Mouse (Mus musculus): Measurements from ENCODE around the gene Galnt7. TPM values are rescaled to one million over a fixed set of nuclear protein-coding genes. Genes with fewer than 3 reads are reported as not detected.
A peak's percentile ranks its signal among the peaks of the same experiment; 100 is the strongest.

Galnt7 gene
- polyA plus RNA-seq, 2 experiments from 2014 or later: 29.7 to 36.7 TPM

- ATAC-seq: no peak
These were observed 162.9 kb downstream of the Galnt7 start for GRCm38 (mm10) chr8:57489896-57490295.

GRCm38 (mm10) chr8:57489366-57489765, 163.5 kb downstream of the Galnt7 start:
- no peak for ATAC-seq

DNA sequence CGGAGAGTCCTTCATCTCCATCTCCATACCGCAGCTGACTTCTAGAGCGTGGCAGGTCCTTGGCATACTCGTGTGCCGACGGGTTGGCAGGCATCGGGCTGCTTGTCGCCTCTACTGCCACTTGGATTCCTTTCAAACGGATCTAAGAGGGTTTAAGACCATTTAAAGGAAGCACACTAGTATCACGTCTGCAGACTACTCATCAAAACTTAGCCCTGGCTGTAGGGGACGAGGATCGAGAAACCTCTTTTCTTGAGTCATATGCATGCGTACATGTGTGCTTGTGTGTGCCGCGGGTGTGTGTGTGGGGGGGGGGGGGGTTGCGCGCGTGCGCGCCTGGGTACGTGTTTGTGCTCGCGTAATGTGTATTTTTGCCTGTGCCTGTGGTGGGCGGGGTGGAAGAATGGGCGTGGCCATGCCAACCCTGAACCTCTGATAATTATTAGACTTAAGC, 164.5 kb downstream of the Galnt7 start:
- ATAC-seq: peak; percentile 47

DNA sequence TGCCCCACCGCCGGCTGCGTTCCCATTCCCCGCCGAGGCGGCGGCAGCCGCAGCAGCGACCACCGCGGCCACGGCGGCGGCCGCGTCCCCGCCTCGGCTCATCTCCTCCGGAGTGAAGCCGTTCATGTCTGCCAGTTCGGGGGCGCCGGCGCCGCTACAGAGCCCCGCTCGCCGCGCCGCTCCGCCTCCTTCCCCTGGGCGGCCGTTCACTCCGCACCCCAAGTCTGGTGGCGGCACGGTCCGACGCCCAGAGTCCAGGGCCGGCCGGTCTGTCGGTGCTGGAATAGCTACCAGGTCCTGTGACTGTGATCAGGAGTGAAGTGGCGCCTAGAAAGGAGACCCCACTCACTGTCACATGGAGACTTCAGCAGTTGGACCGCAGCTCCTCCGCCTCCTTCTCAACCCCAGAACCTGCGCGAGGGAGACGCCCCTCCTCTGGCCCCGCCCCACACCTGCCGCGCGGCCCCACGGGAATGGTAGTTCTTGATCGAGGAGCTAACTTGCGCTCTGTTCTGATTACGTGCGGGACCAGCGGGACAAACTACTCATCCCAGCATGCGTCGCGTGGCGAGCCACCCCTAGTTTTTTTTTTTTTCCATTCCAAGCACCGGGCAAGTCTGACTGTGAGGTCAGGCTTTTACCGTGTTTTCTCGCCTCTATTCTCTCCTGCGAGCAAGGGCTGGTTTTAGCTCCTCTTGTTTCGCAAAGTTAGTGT, 165.2 kb downstream of the Galnt7 start, which contains the start of gene Sap30:
TSS of gene Sap30 (minus strand) at position 420 of the 715 bp plus-strand sequence.
- peak; percentile 95 for ATAC-seq

DNA sequence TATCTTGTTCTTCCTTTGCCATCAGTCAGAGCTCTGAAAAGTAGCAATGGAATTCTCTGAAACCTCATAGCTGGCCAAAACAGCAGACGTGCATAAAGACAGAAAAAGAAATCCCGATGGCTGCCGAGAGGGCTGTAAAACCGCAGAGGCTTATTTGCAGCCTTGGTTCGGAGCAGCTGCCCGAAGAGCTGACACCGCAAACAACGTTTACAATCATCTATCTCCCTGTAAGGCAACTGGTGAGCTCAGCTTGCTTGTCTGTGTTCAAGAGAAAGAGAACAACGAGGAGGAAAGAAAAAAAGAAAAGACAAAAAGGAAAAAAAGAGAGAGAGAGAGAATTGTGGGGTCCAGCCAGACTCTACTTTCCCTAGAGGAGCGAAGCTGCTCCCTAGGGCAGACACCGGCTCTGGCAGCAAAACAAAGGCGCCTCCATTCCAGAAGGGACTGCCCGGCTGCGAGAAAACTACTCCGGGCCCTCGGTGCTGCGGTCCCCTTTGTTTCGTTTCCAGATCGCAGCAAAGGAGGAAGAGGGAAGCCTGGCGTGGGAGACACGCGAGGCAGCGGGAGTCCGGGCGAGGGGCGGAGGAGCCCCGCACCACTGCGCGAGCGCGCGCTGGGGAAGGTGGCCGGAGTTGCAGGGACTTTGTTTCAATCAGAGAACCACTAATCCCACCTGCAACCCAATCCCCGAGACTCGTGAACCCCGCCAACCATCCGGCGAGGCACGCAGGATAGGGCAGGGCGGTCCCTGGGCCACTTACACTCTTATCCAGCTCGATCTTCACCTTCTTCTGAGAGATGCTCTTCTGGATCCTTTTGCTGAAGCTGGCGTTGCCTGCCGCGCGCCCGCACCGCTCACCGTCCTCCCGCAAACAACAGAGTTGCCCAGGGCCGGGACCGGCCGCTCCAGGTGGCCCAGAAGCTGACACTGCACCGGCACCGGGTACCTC, 166.1 kb downstream of the Galnt7 start:
- ATAC-seq: peak; percentile 14

DNA sequence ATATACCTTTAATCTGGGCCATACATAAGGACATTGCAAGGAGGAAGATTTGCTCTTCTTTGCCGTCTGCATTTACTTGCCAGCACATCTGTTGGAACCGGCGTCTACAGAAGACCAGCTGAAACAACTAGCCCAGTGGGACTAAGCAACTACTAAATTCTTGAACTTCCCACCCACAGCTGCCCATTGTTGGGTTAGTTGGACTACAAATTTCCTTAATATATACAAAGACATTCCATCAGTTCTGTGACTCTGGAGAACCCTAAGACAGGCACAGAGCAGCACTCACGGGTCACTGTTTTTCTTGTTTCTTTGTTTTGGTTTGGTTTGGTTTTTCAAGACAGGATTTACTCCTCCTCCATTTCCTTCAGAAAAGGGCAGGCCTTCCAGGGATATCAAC, 172.2 kb downstream of the Galnt7 start:
- no peak for ATAC-seq

DNA sequence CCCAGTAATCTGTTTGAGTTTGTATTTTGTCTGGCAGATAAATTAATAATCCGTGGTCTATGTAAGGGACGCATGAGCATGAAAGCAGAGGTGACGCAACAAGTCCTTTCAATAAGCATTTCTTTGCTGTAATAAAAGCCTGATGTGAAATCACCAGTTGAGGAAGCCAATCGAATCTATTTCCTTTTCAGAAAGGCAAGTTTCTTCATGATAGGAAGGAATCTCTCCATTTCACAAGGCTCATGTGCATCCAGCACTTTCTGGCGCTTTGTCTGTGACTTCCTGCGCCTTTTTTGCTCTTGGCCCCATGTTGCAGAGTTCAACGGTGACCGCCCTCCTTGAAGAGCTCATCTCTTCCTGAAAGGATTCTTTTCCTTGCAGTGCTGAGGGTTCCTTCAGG, 173.1 kb downstream of the Galnt7 start:
- no peak for ATAC-seq

GRCm38 (mm10) chr8:57478406-57478805, 174.4 kb downstream of the Galnt7 start:
- ATAC-seq: no peak

Other genes starting within 250 kb of the Galnt7 start
- not detected for gene Scrg1, start 197.1 kb downstream of the Galnt7 start, polyA plus RNA-seq (2017; shearing (Covaris generic))
- under 1 TPM in 1 of 2 experiments, not detected in 1; 0.36 TPM for gene Sap30, start 165.2 kb downstream of the Galnt7 start, polyA plus RNA-seq (2017; shearing (Covaris generic))
- gene Hmgb2, start 141.1 kb downstream of the Galnt7 start, polyA plus RNA-seq (2017; shearing (Covaris generic)): 100 to 1,000 TPM; 214 to 242 TPM

Measured in CD4-positive, CD25-positive, alpha-beta regulatory T cell, adult 4 months (primary cell).